Mouse (Mus musculus): ENCODE results near the gene Mad2l2. TPM values are rescaled to one million over a fixed set of nuclear protein-coding genes. Genes with fewer than 3 reads are reported as not detected.

The Mad2l2 gene
- polyA plus RNA-seq, 1 experiment from 2014 or later = 116 TPM

DNA sequence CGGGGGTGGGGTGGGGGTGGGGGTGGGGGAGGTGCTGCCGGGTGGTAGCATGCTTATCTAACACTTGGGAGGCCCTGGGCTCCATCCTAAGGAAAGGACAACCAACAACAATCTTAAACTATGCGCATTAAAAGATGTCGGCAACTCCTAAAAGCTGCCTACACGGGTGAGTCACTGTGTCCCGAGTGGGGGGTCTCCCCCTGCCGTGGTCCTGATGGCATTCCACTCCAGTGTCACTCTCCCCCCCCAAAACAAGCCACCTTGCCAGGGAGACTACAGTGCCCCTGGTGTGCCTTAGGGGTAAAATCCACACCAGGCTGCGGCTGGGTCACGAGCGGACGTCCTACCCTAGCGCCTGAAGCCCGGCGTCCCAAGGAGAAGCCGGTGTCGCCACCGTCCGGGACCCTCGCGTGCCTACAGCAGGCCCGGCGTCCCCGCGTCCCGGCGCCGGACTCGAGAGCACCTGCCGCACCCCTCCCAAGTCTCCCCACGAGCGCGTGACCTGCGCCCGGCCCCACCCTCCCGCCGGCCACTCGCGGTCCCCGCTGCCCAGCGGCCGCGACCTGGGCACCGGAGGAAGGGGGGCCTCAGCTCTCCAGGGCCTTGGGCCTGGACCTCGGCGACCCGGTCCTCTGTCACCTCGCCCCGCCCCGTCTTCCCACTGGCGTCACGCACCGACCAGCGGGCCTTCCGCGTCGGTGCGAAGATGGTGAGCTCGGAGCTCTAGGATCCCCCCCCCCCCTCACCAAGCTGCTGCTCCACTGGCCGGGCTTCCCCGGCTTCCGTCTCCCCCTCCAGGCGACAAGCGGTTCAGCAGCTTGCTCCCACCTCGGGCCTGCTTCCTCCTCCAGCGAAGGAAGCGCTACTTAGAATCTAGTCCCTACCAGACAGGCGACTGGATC, 21.3 kb downstream of the Mad2l2 start, which contains the start of gene Fbxo6:
TSS of gene Fbxo6 (minus strand) at position 874 of the 902 bp plus-strand sequence.
- no peaks in the 10 kb centered on the region for H3K27me3 ChIP-seq
- peak within 1 kb of the TSS; percentile 86 for H3K9ac ChIP-seq
- peaks cover 19% of the 10 kb centered on the region for H3K4me1 ChIP-seq (replicated peaks)
- peak within 1 kb of the TSS; percentile 57 for H3K4me3 ChIP-seq
- peak within 1 kb of the TSS; percentile 92 for H3K27ac ChIP-seq (replicated peaks)
- H3K36me3 ChIP-seq = peaks cover 66% of the 10 kb centered on the region
- H3K9me3 ChIP-seq = no peaks in the 10 kb centered on the region
- peak within 1 kb of the TSS; percentile 88 for H3K4me2 ChIP-seq
- ATAC-seq (ENCODE audit: low read depth) = peak; percentile 91
- WGBS = under 1% methylated on average over 60 of the region's 67 CpGs

- Histone ChIP-seq H3K27ac (replicated peaks) (0 out of 2 replicates have a peak overlapping the region, but pooled peaks have one; percentile 28), H3K36me3 (peaks cover 64% of the 10 kb centered on the region), H3K27me3 (no peaks in the 10 kb centered on the region), H3K4me2 (peak overlapping the region; percentile 88; the same call in 1 of the 2 replicates), H3K4me3 (no peak overlapping the region), H3K9me3 (no peaks in the 10 kb centered on the region), H3K9ac (peak overlapping the region; percentile 43; the same call in 1 of the 2 replicates), H3K4me1 (replicated peaks) (peaks cover 29% of the 10 kb centered on the region)
- ATAC-seq (ENCODE audit: low read depth) = no peak
- 89% methylated on average over 5 of the region's 5 CpGs for WGBS
Observed at GRCm38 (mm10) chr4:148152547-148152946, 22.4 kb downstream of the Mad2l2 start.

DNA sequence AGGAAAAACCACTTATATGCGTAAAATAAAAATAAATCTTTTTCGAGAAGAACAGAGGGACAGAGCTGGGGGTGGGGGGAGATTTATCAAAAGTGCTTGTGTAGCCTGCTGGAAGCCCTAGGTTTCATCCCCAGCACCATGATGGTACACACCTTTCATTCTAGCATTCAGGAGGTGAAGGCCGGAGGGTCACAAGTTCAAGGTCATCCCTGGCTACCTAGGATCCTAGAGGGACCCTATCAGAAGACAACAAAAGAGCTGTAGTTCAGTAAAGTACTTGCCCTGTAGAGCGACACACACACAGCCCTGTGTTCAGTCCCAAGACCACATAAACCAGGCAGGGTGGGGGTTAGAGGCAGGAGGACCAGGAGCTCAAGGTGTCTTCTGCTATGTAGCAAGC, 23.8 kb downstream of the Mad2l2 start:
- no peak for ATAC-seq (ENCODE audit: low read depth)
- Histone ChIP-seq H3K9me3 (no peaks in the 10 kb centered on the region), H3K36me3 (peaks cover 58% of the 10 kb centered on the region), H3K9ac (no peak overlapping the region), H3K4me1 (replicated peaks) (peaks cover 41% of the 10 kb centered on the region), H3K27me3 (no peaks in the 10 kb centered on the region), H3K4me2 (no peak overlapping the region), H3K27ac (replicated peaks) (no peak overlapping the region), H3K4me3 (no peak overlapping the region)
- WGBS = 89% methylated on average over 4 of the region's 4 CpGs

GRCm38 (mm10) chr4:148154982-148155381, 24.8 kb downstream of the Mad2l2 start:
- peaks cover 41% of the 10 kb centered on the region for H3K4me1 ChIP-seq (replicated peaks)
- H3K36me3 ChIP-seq = peaks cover 52% of the 10 kb centered on the region
- no peak overlapping the region for H3K4me3 ChIP-seq
- no peak for ATAC-seq (ENCODE audit: low read depth)
- WGBS = 55% methylated on average over 3 of the region's 3 CpGs
- no peak overlapping the region for H3K9ac ChIP-seq
- H3K27me3 ChIP-seq = no peaks in the 10 kb centered on the region
- no peak overlapping the region for H3K27ac ChIP-seq (replicated peaks)
- no peak overlapping the region for H3K4me2 ChIP-seq
- H3K9me3 ChIP-seq = no peaks in the 10 kb centered on the region

- Histone ChIP-seq H3K4me3 (peak overlapping the region; percentile 78), H3K9me3 (no peaks in the 10 kb centered on the region), H3K9ac (peak overlapping the region; percentile 93), H3K4me2 (peak overlapping the region; percentile 90), H3K4me1 (replicated peaks) (peaks cover 37% of the 10 kb centered on the region), H3K27me3 (peaks cover 29% of the 10 kb centered on the region), H3K27ac (replicated peaks) (peak overlapping the region; percentile 93), H3K36me3 (peaks cover 38% of the 10 kb centered on the region)
- WGBS = 22% methylated on average over 27 of the region's 27 CpGs
- ATAC-seq (ENCODE audit: low read depth) = peak; percentile 6
Observed at GRCm38 (mm10) chr4:148158436-148159348, 28.5 kb downstream of the Mad2l2 start.

DNA sequence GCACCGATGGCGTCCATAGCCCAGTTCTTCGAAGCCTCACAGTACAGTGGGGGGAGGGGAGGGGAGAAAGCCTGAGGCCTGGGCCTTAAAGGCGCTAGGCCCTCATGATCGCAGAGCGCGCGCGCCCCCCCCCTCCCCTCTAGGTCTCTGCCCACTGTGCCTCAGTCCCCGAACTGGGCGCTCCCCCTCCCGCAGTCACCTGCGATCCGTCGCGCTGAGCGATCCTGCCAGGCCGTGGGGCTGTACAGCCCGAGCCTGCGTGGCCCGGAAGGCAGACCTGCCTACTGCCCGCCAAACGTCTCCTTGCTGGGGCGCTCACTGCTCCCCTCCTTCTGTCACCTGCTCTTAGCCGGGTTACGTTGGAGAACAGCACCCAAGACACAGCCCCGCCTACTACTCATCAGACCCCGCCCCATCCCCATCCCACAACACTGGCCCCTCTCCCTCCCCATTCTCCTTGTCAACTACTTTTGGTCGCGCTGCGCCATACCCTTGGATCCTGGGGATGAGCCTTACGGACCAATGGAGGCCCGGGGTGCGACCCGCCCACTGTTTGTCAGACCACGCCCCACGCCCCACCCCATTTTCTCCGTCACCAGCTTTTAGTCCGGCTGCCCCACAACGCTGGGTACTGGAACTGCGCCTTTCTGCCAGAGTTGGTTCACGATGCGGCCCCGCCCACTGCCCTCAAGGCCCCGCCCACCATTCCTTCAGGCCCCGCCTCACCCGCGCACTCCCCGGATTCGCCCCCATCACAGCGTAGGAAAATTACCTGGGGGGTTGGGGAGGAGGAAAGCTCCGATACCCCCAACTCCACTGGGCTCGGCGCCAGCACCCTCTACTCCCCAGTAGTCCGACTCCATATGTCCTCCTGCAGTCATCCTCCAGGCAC, 29.6 kb downstream of the Mad2l2 start:
- Histone ChIP-seq H3K4me3 (peak overlapping the region; percentile 78), H3K4me2 (peak overlapping the region; percentile 90), H3K9ac (peak overlapping the region; percentile 93), H3K36me3 (peaks cover 27% of the 10 kb centered on the region), H3K9me3 (no peaks in the 10 kb centered on the region), H3K4me1 (replicated peaks) (peaks cover 48% of the 10 kb centered on the region), H3K27me3 (peaks cover 40% of the 10 kb centered on the region), H3K27ac (replicated peaks) (peak overlapping the region; percentile 93)
- 1% methylated on average over 52 of the region's 55 CpGs for WGBS
- ATAC-seq (ENCODE audit: low read depth) = peak; percentile 91

GRCm38 (mm10) chr4:148160436-148161390, 30.5 kb downstream of the Mad2l2 start, which contains the start of the genes Fbxo44 and Fbxo2:
Gene Fbxo44 (minus strand): TSS chr4:148160482.
Gene Fbxo2 (plus strand): TSS chr4:148160621.
- ATAC-seq (ENCODE audit: low read depth) = peak; percentile 81
- Histone ChIP-seq H3K4me1 (replicated peaks) (peaks cover 55% of the 10 kb centered on the region), H3K9me3 (no peaks in the 10 kb centered on the region), H3K36me3 (peaks cover 19% of the 10 kb centered on the region), H3K27ac (replicated peaks) (peak within 1 kb of the TSS; percentile 93), H3K4me2 (peak within 1 kb of the TSS; percentile 90), H3K4me3 (peak within 1 kb of the TSS; percentile 78), H3K27me3 (peaks cover 50% of the 10 kb centered on the region), H3K9ac (peak within 1 kb of the TSS; percentile 93)
- WGBS = 1% methylated on average over 42 of the region's 43 CpGs

DNA sequence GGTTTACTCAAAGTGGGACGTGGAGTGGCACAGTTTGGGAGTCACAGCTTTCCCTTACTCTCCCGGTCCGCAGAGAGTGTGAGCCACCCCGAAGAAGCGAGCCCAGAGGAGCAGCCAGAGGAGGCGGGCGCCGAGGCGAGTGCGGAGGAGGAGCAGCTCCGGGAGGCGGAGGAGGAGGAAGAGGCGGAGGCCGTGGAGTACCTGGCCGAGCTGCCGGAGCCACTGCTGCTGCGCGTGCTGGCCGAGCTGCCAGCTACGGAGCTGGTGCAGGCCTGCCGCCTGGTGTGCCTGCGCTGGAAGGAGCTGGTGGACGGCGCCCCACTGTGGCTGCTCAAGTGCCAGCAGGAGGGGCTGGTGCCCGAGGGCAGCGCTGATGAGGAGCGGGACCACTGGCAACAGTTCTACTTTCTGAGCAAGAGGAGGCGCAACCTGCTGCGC, 33.8 kb downstream of the Mad2l2 start:
- ATAC-seq (ENCODE audit: low read depth) = no peak
- Histone ChIP-seq H3K27me3 (peaks cover 62% of the 10 kb centered on the region), H3K27ac (replicated peaks) (no peak overlapping the region), H3K4me2 (peak overlapping the region; percentile 55), H3K36me3 (no peaks in the 10 kb centered on the region), H3K9me3 (no peaks in the 10 kb centered on the region), H3K4me3 (peak overlapping the region; percentile 30), H3K4me1 (replicated peaks) (peaks cover 44% of the 10 kb centered on the region), H3K9ac (peak overlapping the region; percentile 49; the same call in 1 of the 2 replicates)
- under 1% methylated on average over 28 of the region's 29 CpGs for WGBS

DNA sequence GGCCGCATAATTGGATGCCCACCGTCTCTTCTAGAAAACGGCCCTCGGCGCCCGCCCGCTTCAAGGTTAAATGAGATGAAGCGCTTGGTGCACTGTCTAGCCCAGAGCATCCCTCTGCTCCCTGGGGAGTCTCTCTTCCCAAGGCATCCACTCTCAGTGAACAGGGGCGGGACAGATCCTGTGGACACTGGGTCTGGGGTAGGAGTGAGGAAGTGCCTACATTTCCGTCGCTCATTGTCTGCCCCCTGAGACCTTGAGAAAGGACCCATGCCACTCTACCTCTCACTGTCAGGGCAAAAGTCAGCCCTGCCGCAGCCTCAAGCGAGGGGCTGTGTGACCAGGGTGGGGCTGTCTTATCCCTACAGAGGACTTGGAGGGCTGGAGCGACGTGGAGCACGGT, 34.3 kb downstream of the Mad2l2 start:
- no peak for ATAC-seq (ENCODE audit: low read depth)
- Histone ChIP-seq H3K27me3 (peaks cover 64% of the 10 kb centered on the region), H3K9me3 (no peaks in the 10 kb centered on the region), H3K4me2 (peak overlapping the region; percentile 55), H3K36me3 (no peaks in the 10 kb centered on the region), H3K4me3 (peak overlapping the region; percentile 30), H3K27ac (replicated peaks) (no peak overlapping the region), H3K9ac (no peak overlapping the region), H3K4me1 (replicated peaks) (peaks cover 44% of the 10 kb centered on the region)
- WGBS = 1% methylated on average over 16 of the region's 16 CpGs

GRCm38 (mm10) chr4:148165551-148165950, 35.4 kb downstream of the Mad2l2 start:
- H3K4me2 ChIP-seq = 0 out of 2 replicates have a peak overlapping the region, but pooled peaks have one; percentile 43
- peaks cover 74% of the 10 kb centered on the region for H3K27me3 ChIP-seq

More at GRCm38 (mm10) chr4:148165551-148165950, 35.4 kb downstream of the Mad2l2 start:
- no peak overlapping the region for H3K27ac ChIP-seq (replicated peaks)
- no peaks in the 10 kb centered on the region for H3K36me3 ChIP-seq
- H3K9ac ChIP-seq = 0 out of 2 replicates have a peak overlapping the region, but pooled peaks have one; percentile 2
- H3K9me3 ChIP-seq = no peaks in the 10 kb centered on the region
- 7% methylated on average over 17 of the region's 17 CpGs for WGBS
- no peak for ATAC-seq (ENCODE audit: low read depth)
- no peak overlapping the region for H3K4me3 ChIP-seq
- peaks cover 40% of the 10 kb centered on the region for H3K4me1 ChIP-seq (replicated peaks)
